Mouse (Mus musculus) heart, embryonic 14.5 days (tissue): ENCODE measurements around the gene Specc1. TPM values are rescaled to one million over a fixed set of nuclear protein-coding genes. Genes with fewer than 3 reads are reported as not detected.

ENCODE experiments used
- ATAC-seq: fragments of 200-750 bp; cut with Nextera tagmentation; 2 replicates; pipeline ENCODE4 v1.8.0; 2017; ENCODE audit warnings: low read depth, moderate TSS enrichment; ENCODE audit not compliant: insufficient number of reproducible peaks, insufficient read depth, low FRiP score
- H3K27ac ChIP-seq, 2 experiments: fragments of 200-500 bp in 1 of 2; fragments of 300-500 bp in 1 of 2; sonication (generic) in 1 of 2; replicated peaks in 1 of 2; 2 replicates each; pipeline ENCODE4 v1.5.1; 2012 to 2014; ENCODE audit warnings: low read depth in 2 of 2, low read length in 2 of 2, control low read depth in 1 of 2, mild to moderate bottlenecking in 1 of 2, mixed read lengths in 1 of 2; ENCODE audit not compliant: control insufficient read depth in 1 of 2, insufficient read depth in 1 of 2
- H3K27me3 ChIP-seq: fragments of 300-500 bp; sonication (generic); 2 replicates; pipeline ENCODE4 v1.6.1; 2014; ENCODE audit warnings: mild to moderate bottlenecking, low read length, control low read depth; ENCODE audit not compliant: control insufficient read depth, insufficient read depth
- H3K36me3 ChIP-seq: fragments of 300-500 bp; sonication (generic); 2 replicates; pipeline ENCODE4 v1.6.1; 2014; ENCODE audit warnings: mild to moderate bottlenecking, control low read depth, low read length, mixed read lengths; ENCODE audit not compliant: control insufficient read depth, insufficient read depth
- H3K4me1 ChIP-seq, 2 experiments: fragments of 200-500 bp in 1 of 2; fragments of 300-500 bp in 1 of 2; sonication (generic) in 1 of 2; 2 replicates each; pipeline ENCODE4 v1.6.1; 2012 to 2014; ENCODE audit warnings: low read length in 2 of 2, control low read depth in 1 of 2, mixed read lengths in 1 of 2; ENCODE audit not compliant: control insufficient read depth in 2 of 2, insufficient read depth in 2 of 2
- H3K4me2 ChIP-seq: fragments of 300-500 bp; sonication (generic); 2 replicates; pipeline ENCODE4 v1.6.1; 2014; ENCODE audit warnings: mild to moderate bottlenecking, low read length
- H3K4me3 ChIP-seq, 2 experiments: fragments of 200-500 bp in 1 of 2; fragments of 300-500 bp in 1 of 2; sonication (generic) in 1 of 2; 2 replicates each; pipeline ENCODE4 v1.5.1; 2012 to 2014; ENCODE audit warnings: low read length in 2 of 2, mild to moderate bottlenecking in 2 of 2, control low read depth in 1 of 2, low read depth in 1 of 2, moderate library complexity in 1 of 2; ENCODE audit not compliant: control insufficient read depth in 1 of 2, insufficient read depth in 1 of 2
- H3K9ac ChIP-seq: fragments of 300-500 bp; sonication (generic); 2 replicates; pipeline ENCODE4 v1.6.1; 2014; ENCODE audit warnings: mild to moderate bottlenecking, low read length
- H3K9me3 ChIP-seq: fragments of 300-500 bp; sonication (generic); 2 replicates; pipeline ENCODE4 v1.6.1; 2016; ENCODE audit warnings: low read length, control low read depth; ENCODE audit not compliant: control insufficient read depth
- WGBS: fragments of 180-500 bp; shearing (Covaris S2); extraction: QIAGEN DNeasy Blood & Tissue Kit; methylation state at CpG from one replicate; pipeline ENCODE4 v1.1.7; 2014; 5-methylcytosine and 5-hydroxymethylcytosine counted together
- polyA plus RNA-seq: library from polyadenylated mRNA; unstranded; fragments of >200 nt; fragmentation: Nextera tagmentation; extraction: Ambion mirVana; gene quantifications from 2 replicates; pipeline ENCODE4 v1.2.1, GENCODE M21; 2014

The Specc1 gene
- polyA plus RNA-seq, 1 experiment from 2014 or later = 12.1 TPM

DNA sequence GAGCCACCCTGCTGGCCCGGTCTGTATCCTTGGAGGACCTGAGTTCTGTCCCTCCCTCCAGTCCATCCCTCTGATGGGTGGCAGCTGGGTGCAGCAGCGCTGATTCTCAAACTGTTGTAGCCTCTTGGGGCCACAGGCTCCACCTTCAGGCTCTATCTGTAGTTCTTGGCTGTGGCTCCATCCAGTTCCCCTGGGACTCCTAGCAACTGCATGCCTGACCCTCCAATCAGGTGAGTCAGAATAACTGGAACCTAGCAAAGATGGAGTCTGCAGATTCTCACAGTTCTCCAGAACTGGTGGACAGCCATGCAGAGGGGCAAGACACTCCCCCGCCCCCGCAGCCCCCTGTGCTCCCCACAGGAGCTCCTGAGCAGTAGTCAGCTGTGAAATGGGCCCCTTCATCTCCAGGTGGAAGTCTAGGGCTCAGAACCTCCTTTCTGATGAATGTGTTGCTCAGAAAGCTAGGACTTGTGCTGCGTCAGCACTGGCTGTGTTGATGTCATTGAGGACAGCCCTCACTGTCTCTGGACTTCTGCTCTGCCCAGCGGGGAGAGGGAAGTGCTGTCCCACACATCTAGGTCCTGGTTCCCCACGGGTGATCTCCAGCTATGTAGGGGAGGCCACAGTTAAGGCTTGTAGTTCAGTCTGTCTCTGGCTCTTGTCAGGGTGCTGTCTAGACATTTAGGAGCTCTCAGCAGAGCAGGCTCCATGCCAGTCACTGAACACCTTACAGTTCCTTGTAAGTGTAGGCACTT lies 264.4 kb downstream of the Specc1 start:
- Histone ChIP-seq H3K27ac (peak overlapping the region; percentile 29 to 43; a peak in 3 of 4 replicates), H3K36me3 (no peaks in the 10 kb centered on the region), H3K4me1 (peaks cover 19 to 26% of the 10 kb centered on the region in 2 experiments), H3K4me2 (no peak overlapping the region), H3K9ac (no peak overlapping the region), H3K9me3 (no peaks in the 10 kb centered on the region), H3K27me3 (no peaks in the 10 kb centered on the region), H3K4me3 (no peak overlapping the region)
- peak; percentile 36; the same call in 1 of the 2 replicates for ATAC-seq
- 40% methylated on average over 7 of the region's 7 CpGs for WGBS

DNA sequence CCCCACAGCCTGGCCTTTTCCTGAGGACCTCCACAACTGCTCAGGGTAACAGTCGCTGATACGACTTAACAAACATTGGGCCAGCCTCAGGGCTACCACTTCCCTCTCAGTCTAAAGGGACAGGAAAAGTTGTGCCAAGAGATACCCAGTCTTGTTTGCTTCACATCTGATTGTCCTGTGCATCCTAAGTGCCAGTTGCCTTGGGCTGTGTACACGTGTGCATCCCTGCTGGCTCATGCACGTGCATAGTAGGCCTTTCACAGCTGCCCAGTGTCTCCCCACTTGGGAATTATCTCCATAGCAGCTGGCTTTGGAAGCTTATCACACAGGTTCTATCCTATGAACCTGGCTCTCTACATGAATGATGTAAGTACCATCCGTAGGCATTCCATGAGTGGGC lies 266.9 kb downstream of the Specc1 start:
- ATAC-seq = no peak
- Histone ChIP-seq H3K9ac (no peak overlapping the region), H3K27me3 (no peaks in the 10 kb centered on the region), H3K4me2 (no peak overlapping the region), H3K4me3 (no peak overlapping the region), H3K9me3 (no peaks in the 10 kb centered on the region), H3K4me1 (peaks cover 19 to 26% of the 10 kb centered on the region in 2 experiments), H3K27ac (no peak overlapping the region), H3K36me3 (no peaks in the 10 kb centered on the region)
- WGBS = 83% methylated on average over 5 of the region's 5 CpGs

DNA sequence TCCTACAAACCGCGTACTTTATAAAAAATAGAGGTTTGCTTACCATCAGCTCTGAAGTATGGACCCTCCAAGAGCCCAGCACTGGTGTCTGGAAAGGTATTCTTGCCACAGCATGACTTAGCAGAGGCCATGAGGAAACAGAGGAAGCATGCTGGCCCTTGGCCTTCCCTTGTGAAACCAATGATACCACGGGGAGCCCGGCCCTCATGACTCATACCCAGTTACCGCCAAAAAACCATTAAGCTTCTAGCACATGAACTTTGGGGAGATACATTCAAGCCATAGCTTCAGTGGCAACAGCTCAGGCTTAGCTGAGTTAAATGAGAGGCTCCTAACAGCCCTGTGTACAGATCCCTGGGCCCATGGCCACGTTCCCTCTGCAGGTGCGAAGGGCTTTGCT lies 267.4 kb downstream of the Specc1 start:
- no peak for ATAC-seq
- 91% methylated on average over 7 of the region's 7 CpGs for WGBS
- H3K9me3 ChIP-seq = no peaks in the 10 kb centered on the region
- no peak overlapping the region for H3K4me3 ChIP-seq
- no peak overlapping the region for H3K9ac ChIP-seq
- H3K27ac ChIP-seq = peak overlapping the region in 1 of 2 experiments; percentile 15; a peak in 1 of 4 replicates
- no peaks in the 10 kb centered on the region for H3K27me3 ChIP-seq
- H3K4me1 ChIP-seq = peaks cover 19 to 26% of the 10 kb centered on the region in 2 experiments
- no peaks in the 10 kb centered on the region for H3K36me3 ChIP-seq
- no peak overlapping the region for H3K4me2 ChIP-seq

DNA sequence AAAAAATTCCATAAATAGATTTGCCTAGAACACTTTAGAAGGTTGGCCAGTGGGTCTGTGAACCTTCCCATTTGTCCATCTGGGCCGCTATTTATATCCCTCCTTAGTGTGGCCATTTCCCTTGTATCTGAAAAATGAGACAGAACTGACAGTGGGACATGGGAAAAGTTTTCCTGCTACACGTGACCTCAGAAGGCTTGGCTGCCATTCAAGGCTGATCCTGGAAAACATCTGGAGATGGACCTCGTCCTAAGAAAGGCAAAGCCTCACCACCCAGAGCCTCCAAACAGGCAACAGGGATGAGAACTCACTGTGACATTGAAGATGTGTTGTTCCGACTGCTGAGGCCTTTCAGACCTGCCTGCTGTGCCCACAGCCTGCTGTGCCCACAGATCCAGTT lies 268.2 kb downstream of the Specc1 start:
- H3K27me3 ChIP-seq = no peaks in the 10 kb centered on the region
- no peaks in the 10 kb centered on the region for H3K9me3 ChIP-seq
- no peaks in the 10 kb centered on the region for H3K36me3 ChIP-seq
- H3K9ac ChIP-seq = no peak overlapping the region
- H3K4me2 ChIP-seq = no peak overlapping the region
- H3K4me1 ChIP-seq = peaks cover 19 to 26% of the 10 kb centered on the region in 2 experiments
- no peak overlapping the region for H3K4me3 ChIP-seq
- 37% methylated on average over 4 of the region's 4 CpGs for WGBS
- ATAC-seq = no peak
- H3K27ac ChIP-seq = peak overlapping the region in 1 of 2 experiments; percentile 21; a peak in 1 of 4 replicates

DNA sequence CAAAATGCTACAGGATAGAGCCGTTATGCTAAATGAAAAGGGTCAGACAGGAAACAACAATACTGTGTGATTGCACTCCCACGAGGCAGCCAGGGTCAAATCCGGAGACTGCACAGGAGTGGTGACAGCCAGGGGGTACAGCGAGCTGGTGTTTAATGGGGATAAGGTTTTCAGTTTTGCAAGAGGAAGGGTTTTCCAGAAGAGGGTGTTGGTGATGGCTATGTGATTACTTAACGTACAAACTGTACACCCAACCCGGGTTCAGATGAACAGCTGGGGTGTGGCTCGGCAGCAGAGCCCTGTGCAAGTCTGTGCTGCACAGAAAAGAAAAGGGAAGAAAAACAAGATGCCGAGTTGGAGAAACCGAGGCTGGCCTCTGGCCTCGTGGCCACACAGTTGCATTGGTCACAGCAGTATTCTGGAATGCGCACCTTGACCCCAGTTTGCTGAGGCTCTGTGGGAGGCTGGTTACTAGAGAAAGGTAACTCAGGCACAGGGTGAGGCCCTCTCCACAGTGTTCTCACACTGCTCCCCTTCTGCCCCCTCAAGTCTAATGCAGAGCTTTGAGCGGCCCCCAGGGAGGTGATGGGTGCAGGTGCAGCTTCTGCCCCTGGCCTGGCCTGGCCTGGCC lies 284.2 kb downstream of the Specc1 start:
- Histone ChIP-seq H3K9me3 (peaks cover 4% of the 10 kb centered on the region; the same call in 1 of the 2 replicates), H3K4me3 (no peak overlapping the region), H3K9ac (no peak overlapping the region), H3K4me2 (no peak overlapping the region), H3K36me3 (no peaks in the 10 kb centered on the region), H3K4me1 (no peaks in the 10 kb centered on the region), H3K27ac (no peak overlapping the region), H3K27me3 (no peaks in the 10 kb centered on the region)
- WGBS = 65% methylated on average over 12 of the region's 12 CpGs
- no peak for ATAC-seq

DNA sequence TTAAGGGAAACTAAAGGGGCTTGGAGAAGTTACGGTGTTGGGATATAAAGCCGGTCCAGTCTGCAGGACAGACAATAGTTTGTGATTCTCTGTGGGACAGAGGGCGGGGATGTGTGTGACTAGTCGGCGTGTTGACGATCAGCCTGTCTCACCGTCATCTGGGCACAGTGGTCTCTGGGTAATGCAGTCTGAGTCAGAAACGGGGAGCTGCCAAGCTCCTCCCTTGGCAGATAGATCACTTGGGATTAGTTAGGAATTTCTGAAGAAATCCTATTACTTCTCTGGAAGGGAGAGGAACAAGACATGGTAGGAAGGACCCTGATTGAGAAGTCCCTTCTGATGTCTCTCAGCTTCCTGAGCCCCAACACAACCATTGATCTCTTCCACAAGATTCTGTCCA lies 287.3 kb downstream of the Specc1 start:
- no peaks in the 10 kb centered on the region for H3K36me3 ChIP-seq
- 84% methylated on average over 8 of the region's 8 CpGs for WGBS

DNA sequence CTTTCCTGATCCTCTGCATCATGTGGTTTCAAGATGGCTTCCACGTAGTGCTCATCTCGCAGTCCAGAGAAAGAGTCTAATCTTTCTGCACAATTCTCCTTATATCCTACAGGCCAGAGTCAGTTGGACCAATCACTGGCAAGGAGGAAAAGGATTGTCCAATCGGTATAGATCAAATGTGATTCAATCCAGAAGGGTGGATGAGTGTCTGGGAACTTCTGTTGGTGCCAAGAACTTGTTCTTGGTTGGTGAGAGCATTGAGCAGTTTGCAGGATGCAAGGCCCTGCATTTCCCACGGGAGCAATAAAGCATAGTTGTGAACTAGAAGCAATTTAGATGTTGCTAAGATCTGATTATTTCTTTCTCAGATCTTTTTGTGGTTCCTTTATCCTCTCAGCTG lies 287.9 kb downstream of the Specc1 start:
- no peak overlapping the region for H3K27ac ChIP-seq
- peaks cover 4% of the 10 kb centered on the region; the same call in 1 of the 2 replicates for H3K9me3 ChIP-seq
- H3K4me1 ChIP-seq = peaks cover 5 to 8% of the 10 kb centered on the region in 2 experiments; a peak in 3 of 4 replicates
- peaks cover 8% of the 10 kb centered on the region for H3K27me3 ChIP-seq
- WGBS = 78% methylated on average over 4 of the region's 4 CpGs
- H3K4me3 ChIP-seq = no peak overlapping the region
- no peaks in the 10 kb centered on the region for H3K36me3 ChIP-seq
- no peak overlapping the region for H3K4me2 ChIP-seq
- no peak for ATAC-seq
- H3K9ac ChIP-seq = no peak overlapping the region

More for the DNA sequence above, 287.3 kb downstream of the Specc1 start:
- Histone ChIP-seq H3K27me3 (peaks cover 2% of the 10 kb centered on the region), H3K9me3 (peaks cover 4% of the 10 kb centered on the region; the same call in 1 of the 2 replicates), H3K9ac (no peak overlapping the region), H3K4me3 (no peak overlapping the region), H3K4me1 (peaks cover 2% of the 10 kb centered on the region in 2 experiments; a peak in 1 of 4 replicates), H3K4me2 (no peak overlapping the region), H3K27ac (no peak overlapping the region)
- no peak for ATAC-seq
